33 mouse cellular contexts compared by ENCODE assay signal in genomic region chr9:68786614-68787293, GRCm38 (mm10).
A peak's percentile ranks its signal among the peaks of the same experiment; 100 is the strongest.
DNase-seq lines count a peak whose midpoint lies in the region; ATAC-seq and TF ChIP-seq lines count a peak whose summit lies in the region.
"Had no signal": no experiment of that assay in that cellular context is flagged by ENCODE, and none has a peak within 500 bp of the region (broad histone marks: within the 10 kb centered on the region; RNA-seq: fewer than 3 reads in every experiment).

No protein-coding gene starts in this region.

- no peak overlapping the region for H3K4me3 ChIP-seq in gastrocnemius, adult 2 months
- no peak overlapping the region for H3K4me3 ChIP-seq in lung, postnatal 0 days (ENCODE audit: low read depth, low read length)
- no peak overlapping the region for H3K4me3 ChIP-seq in lung, adult 2 months (replicated peaks; ENCODE audit: extremely low read depth, low read depth, low read length)
- H3K4me3 ChIP-seq: embryonic facial prominence, embryonic 10.5 days; embryonic facial prominence, embryonic 13.5 days; forebrain, embryonic 10.5 days; forebrain, embryonic 13.5 days; heart, embryonic 12.5 days; heart, embryonic 15.5 days; hindbrain, embryonic 10.5 days; hindbrain, embryonic 13.5 days; intestine, embryonic 15.5 days had no signal

- no peaks in the 10 kb centered on the region for H3K27me3 ChIP-seq in lung, postnatal 0 days (replicated peaks; ENCODE audit: insufficient read depth, low read length)
- H3K27me3 ChIP-seq: CH12.LX; embryonic facial prominence, embryonic 13.5 days; forebrain, embryonic 13.5 days; heart, embryonic 12.5 days; heart, embryonic 15.5 days; hindbrain, embryonic 13.5 days; intestine, embryonic 15.5 days had no signal

- ATAC-seq in lung, postnatal 0 days = peak; percentile 73
- ATAC-seq: activated CD4-positive, CD25-positive, alpha-beta regulatory T cell, adult 4 months; forebrain, embryonic 13.5 days; forebrain, embryonic 16.5 days; hindbrain, embryonic 16.5 days; intestine, embryonic 15.5 days had no signal

- intact Hi-C loops in gastrocnemius, adult 2 months (cut with DNase I) = no loop called here

- TF ChIP-seq CTCF in gastrocnemius, adult 2 months (IDR thresholded peaks at IDR 0.05) = no peak
- no peak for TF ChIP-seq CTCF in lung, postnatal 0 days (IDR thresholded peaks at IDR 0.05)
- TF ChIP-seq CTCF in lung, adult 2 months (IDR thresholded peaks at IDR 0.05; ENCODE audit: insufficient read depth, low read length) = no peak

- no peak overlapping the region for H3K4me2 ChIP-seq in lung, postnatal 0 days (replicated peaks; ENCODE audit: low read depth, low read length)
- H3K4me2 ChIP-seq: embryonic facial prominence, embryonic 13.5 days; forebrain, embryonic 13.5 days; heart, embryonic 12.5 days; heart, embryonic 15.5 days; hindbrain, embryonic 13.5 days; intestine, embryonic 15.5 days had no signal

- no peak for TF ChIP-seq POLR2A in lung, adult 2 months (IDR thresholded peaks at IDR 0.05; ENCODE audit: borderline replicate concordance, extremely low read depth, low read depth, low read length)

- WGBS in lung, postnatal 0 days = 68% methylated on average over 8 of the region's 8 CpGs
- 66% methylated on average over 8 of the region's 8 CpGs for WGBS in lung, adult 2 months

- DNase-seq in adrenal gland, adult 2 months = peak; percentile 64
- DNase-seq in adrenal gland, postnatal 10 days = no peak
- no peak for DNase-seq in gastrocnemius, adult 2 months
- DNase-seq in gastrocnemius, adult 8-10 months (ENCODE audit: low spot score in 2 of 2) = no peak
- DNase-seq in lung, postnatal 0 days (ENCODE audit: low spot score) = peak; percentile 72
- DNase-seq in lung, adult 2 months = no peak
- DNase-seq in adrenal gland, postnatal 36 days = peak; percentile 28 to 47
- DNase-seq in kidney, postnatal 4 days = no peak
- DNase-seq: B cell, adult 2 months; cerebellum, adult 11-12 months; cerebellum, adult 8-10 months; cerebellum, postnatal 10 days; cerebellum, postnatal 36 days; embryo, embryonic 11 days; gastrocnemius, postnatal 25 days; heart, adult 18-20 months; heart, postnatal 10 days; heart, postnatal 36 days; kidney, adult 11 months had no signal

- H3K4me1 ChIP-seq in lung, postnatal 0 days (ENCODE audit: insufficient read depth, low read depth, low read length) = no peaks in the 10 kb centered on the region
- no peaks in the 10 kb centered on the region for H3K4me1 ChIP-seq in lung, adult 2 months (ENCODE audit: control insufficient read depth, insufficient read depth, low read length)
- H3K4me1 ChIP-seq: hindbrain, embryonic 10.5 days; intestine, embryonic 15.5 days had no signal

- 0 out of 2 replicates have a peak overlapping the region, but pooled peaks have one; percentile 24 for H3K27ac ChIP-seq in gastrocnemius, adult 2 months
- no peak overlapping the region for H3K27ac ChIP-seq in lung, postnatal 0 days (ENCODE audit: low read length)
- H3K27ac ChIP-seq: embryonic facial prominence, embryonic 10.5 days; embryonic facial prominence, embryonic 13.5 days; forebrain, embryonic 10.5 days; forebrain, embryonic 13.5 days; heart, embryonic 15.5 days; hindbrain, embryonic 10.5 days; hindbrain, embryonic 13.5 days; intestine, embryonic 15.5 days had no signal

- no peaks in the 10 kb centered on the region for H3K9me3 ChIP-seq in lung, postnatal 0 days (ENCODE audit: low read length)
- H3K9me3 ChIP-seq: embryonic facial prominence, embryonic 10.5 days; embryonic facial prominence, embryonic 13.5 days; forebrain, embryonic 10.5 days; forebrain, embryonic 13.5 days; heart, embryonic 12.5 days; heart, embryonic 15.5 days; hindbrain, embryonic 10.5 days; hindbrain, embryonic 13.5 days; intestine, embryonic 15.5 days had no signal

- H3K36me3 ChIP-seq in lung, postnatal 0 days (ENCODE audit: insufficient read depth, low read length) = no peaks in the 10 kb centered on the region
- H3K36me3 ChIP-seq: embryonic facial prominence, embryonic 10.5 days; embryonic facial prominence, embryonic 13.5 days; forebrain, embryonic 10.5 days; G1E; heart, embryonic 12.5 days; heart, embryonic 15.5 days; hindbrain, embryonic 10.5 days; hindbrain, embryonic 13.5 days; intestine, embryonic 15.5 days had no signal

- no peak overlapping the region for H3K9ac ChIP-seq in lung, postnatal 0 days (replicated peaks; ENCODE audit: low read depth)
- H3K9ac ChIP-seq: embryonic facial prominence, embryonic 13.5 days; forebrain, embryonic 13.5 days; heart, embryonic 12.5 days; heart, embryonic 15.5 days; hindbrain, embryonic 13.5 days; intestine, embryonic 15.5 days had no signal

- TF ChIP-seq EP300 in lung, postnatal 0 days (IDR thresholded peaks at IDR 0.05) = 0 out of 2 replicates have a peak, but pooled peaks have one; percentile 39

Comparison
In these comparisons a context has a peak if more than half of its experiments do, and no peak if none do; other contexts are left out.
1. DNase-seq: peak in adrenal gland, adult 2 months (single experiment), lung, postnatal 0 days (single experiment) and adrenal gland, postnatal 36 days (2 of 2); none in adrenal gland, postnatal 10 days (single experiment), gastrocnemius, adult 2 months (single experiment), gastrocnemius, adult 8-10 months (0 of 2), lung, adult 2 months (single experiment) and kidney, postnatal 4 days (0 of 2).